Mouse (Mus musculus) gastrocnemius, postnatal 4 days (tissue): ENCODE data around the gene Hagh. TPM values are rescaled to one million over a fixed set of nuclear protein-coding genes. Genes with fewer than 3 reads are reported as not detected.

ENCODE experiments used
- DNase-seq, 2 experiments: peaks; one replicate each; pipeline ENCODE4 v3.0.0; 2021 to 2022; ENCODE audit warnings: low spot score in 2 of 2, mixed read lengths in 2 of 2
- long read RNA-seq, 2 experiments: library from polyadenylated mRNA; stranded (forward); transcript quantifications; one replicate each; pipeline ENCODE4 v2.0.0; 2021
- total RNA-seq, 2 experiments: library from RNA; stranded (reverse); gene quantifications; 2 replicates each; pipeline ENCODE4 v1.2.3; 2021

Hagh gene
- total RNA-seq: 10 to 100 TPM; 65.5 to 68.8 TPM
- long read RNA-seq, experiment 1, transcript Hagh-202 (9 exons, 1,191 nt): major isoform, 69 of 80 reads
- long read RNA-seq, experiment 1, partial matches to known transcripts: 1 of 80 reads
- long read RNA-seq, experiment 1, other reads (novel, unspliced or antisense): 9 of 80 reads
- long read RNA-seq, experiment 2, transcript Hagh-202 (9 exons, 1,191 nt): major isoform, 68 of 80 reads
- long read RNA-seq, experiment 2, partial matches to known transcripts: 0 of 80 reads
- long read RNA-seq, experiment 2, other reads (novel, unspliced or antisense): 12 of 80 reads

DNA sequence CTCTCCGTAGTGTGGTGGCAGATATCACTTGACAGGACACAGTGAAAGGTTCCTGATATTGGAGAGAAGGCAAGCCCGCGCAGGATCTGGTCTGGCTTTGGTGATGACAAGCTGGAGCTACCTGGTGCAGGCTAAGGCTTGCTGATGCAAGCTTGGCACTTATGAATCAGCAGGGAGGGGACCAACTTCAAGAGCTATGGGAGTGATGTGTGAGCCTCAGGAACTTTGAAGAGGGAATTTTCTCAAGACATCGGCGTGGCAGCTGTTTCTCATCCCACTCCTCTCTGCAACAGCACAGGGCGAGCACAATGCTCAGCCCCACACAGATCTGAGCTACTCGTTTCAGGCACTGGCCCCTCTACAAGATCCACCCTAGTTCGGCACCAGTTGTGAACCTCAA lies at the start of gene Hagh:
TSS of gene Hagh (plus strand) at position 302 of the 400 bp plus-strand sequence.
- no peak for DNase-seq

DNA sequence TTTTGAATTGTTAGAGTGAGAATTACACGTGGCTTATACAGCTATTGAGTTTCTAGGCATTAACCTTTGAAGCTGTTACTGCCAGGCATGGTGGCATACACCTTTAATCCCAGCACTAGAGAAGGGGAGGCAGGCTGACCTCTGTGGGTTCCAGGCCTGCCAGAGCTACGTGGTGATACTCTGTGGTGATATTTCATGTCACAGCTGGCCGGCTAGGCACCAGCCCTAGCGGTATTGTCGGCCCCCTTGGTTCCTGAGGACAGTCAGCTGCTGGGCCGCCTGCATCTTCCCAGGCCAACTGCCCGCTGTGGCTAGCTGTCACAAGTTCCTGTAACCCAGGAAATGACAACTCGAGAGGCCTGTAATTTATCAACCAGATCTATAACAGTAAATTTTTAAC lies 47.8 kb upstream of the Hagh start:
- no peak for DNase-seq

DNA sequence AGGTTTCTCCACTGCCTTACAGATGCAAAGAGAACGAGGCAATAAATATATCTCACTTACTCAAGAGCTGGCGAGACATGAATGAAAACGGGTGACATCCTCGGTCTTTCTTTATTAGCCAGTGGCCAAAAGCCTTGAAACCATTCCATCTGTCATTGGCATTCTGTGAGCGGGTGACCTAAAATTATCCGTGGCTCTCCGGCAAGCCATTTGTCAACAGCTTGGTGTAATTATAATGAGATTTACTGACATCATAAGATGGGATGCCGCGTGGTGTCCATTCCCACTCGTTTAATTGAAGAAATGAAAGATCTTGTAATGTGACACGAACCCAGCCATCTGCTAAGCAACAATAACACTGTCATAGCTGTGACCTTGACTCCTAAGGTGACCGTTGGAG lies 45.2 kb upstream of the Hagh start:
- no peak for DNase-seq

DNA sequence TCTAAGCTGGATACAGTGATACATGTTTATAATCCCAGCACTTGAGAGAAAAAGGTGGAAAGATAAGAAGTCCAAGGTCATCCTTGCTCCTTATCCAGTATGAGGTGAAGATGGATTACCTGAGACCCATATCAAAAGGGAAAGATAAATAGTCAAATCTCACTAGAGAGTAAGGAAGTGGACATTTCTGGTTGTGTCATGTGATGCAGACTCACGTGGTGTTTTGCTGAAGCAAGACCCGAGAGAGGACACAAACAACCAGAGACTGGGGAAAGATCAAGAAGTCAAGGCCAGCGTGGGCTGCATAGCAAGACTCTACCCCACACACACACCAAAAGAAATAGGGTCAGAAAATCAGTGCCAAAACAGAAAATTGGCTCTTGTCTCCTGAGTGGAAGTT lies 43.0 kb upstream of the Hagh start:
- no peak for DNase-seq

DNA sequence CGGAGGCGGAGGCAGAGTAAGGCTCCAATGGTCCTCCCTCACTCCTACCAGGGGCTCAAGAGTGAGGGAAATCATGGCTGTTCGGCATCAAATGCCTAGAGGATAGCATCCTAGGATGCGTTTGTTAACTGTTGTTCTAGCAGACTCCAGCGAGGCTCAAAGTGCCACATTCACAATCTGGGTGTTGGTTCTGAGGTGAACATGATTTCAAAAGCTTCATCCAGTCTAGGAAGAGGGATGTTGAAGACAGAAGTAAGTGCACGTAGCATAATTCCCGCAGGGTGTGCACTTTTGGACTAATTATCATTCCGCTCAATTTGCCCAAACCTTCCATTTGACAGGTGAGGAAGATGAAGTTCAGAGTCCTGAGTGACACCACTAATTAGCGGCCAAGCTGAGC lies 41.7 kb upstream of the Hagh start:
- no peak for DNase-seq

DNA sequence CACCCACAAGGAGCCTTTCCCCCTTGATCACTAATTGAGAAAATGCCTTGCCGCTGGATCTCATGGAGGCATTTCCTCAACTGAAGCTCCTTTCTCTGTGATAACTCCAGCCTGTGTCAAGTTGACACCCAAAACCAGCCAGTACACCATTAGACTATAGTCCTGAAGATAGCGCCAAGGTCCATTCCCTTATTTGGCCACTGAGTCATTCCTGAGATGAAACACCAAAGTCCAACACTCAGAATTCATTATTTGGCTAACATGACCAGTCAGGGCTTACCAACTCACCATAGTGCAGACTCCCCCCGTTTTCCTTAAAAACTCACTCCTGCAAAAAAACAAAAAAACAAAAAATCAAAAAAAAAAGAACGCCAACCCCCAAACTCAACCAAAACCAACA lies 40.5 kb upstream of the Hagh start:
- DNase-seq: no peak

DNA sequence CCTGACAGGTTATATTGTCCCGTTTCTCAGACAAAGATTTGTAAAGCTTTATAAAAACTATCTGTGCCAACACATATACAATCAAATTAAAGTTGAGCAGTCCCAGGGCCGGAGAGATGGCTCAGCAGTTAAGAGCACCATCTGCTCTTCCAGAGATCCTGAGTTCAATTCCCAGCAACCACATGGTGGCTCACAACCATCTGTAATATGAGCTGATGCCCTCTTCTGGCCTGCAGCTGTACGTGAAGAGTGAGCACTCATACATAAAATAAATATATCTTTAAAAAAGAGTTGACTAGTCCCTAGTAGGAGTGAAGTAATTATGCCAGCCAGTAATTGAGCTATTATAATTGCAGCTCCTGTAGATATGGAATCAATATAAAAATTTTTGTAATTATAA lies 39.4 kb upstream of the Hagh start:
- no peak for DNase-seq

DNA sequence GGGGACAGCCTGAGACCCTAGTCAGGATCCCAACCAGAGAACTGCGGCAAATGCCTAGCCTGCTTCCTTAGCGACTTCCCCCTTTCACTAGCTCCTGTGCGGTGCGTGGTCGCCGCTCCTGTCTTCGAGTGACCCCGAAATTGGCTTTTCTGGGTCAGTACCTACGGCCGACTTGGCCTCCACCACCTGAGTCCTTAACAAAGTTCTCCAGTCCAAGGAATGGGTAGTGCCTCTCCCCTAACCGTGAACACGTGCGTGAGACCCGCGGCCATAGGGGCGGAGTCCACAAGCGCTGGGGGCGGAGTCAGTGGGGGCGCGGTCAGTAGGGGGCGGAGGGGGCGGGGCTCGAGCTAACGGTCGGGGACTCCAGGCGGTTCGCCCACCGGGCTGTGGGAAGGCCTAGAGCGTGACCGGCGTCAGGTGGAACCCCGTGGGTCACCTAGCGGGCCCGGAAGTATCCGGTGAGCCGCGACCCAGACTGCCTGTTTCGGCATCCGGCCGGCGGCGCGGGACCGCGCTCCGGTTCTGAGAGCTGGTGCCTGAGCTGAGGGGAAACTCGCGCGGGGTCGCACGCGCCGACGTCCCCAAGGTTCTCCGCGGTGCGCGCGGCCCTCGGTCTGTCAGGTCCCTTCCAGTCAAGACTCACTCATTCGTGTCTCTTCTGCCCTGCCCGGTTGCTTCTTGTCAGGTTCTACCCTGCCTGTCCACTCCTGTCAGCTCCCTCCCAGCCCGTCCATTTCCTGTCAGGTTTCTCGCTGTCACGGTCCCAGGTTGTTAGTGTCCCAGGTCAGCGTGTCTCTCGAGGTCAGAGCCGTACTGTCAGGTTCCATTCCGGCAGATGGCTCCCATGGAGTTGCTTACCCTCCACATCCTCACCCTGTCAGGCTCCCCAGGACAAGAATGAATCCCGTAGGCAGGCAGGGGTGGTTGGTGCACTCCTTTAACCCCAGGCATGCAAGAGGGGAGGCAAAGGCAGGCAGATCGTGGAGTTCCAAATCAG lies 35.7 kb upstream of the Hagh start, which contains the start of gene Meiob:
TSS of gene Meiob (plus strand) at position 338 of the 1,000 bp plus-strand sequence.
- peak; percentile 36 to 56 for DNase-seq

DNA sequence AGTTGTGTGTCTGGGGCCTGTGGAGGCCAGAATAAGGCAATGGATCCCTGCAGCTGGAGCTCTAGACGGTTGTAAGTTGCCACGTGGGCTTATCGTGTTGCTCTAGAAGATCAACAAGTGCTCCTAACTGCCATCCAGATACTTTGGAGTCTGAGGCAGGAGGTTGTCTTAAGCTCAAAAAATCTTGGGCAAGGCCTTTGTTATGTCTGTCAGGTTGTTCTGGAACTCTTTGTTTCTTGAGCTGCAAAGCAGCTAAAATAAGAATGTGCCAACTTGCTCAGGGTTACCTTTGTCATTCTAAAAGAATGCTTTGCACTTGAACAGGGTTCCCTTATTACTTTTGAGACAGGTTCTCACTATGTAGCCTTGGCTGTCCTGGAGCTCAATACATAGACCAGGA lies 28.7 kb upstream of the Hagh start:
- DNase-seq: no peak

DNA sequence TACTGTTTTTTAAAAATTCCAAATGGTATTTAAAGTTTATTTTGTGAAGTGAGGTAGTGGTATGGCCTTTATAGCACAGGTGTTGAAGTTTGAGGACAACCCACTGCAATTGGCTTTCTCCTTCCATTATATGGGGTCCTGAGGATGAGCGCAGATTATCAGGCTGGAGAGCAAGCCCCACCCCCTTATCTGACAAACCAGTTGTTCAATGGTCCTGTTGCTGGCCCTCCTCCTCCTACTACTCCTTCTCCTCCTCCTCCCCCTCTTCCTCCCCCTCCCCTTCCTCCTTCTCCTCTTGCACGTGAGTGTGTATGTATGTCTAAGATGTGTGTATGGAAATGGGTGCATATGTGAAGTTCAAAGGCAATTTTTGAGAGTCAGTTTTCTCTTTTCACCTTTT lies 27.7 kb upstream of the Hagh start:
- no peak for DNase-seq

DNA sequence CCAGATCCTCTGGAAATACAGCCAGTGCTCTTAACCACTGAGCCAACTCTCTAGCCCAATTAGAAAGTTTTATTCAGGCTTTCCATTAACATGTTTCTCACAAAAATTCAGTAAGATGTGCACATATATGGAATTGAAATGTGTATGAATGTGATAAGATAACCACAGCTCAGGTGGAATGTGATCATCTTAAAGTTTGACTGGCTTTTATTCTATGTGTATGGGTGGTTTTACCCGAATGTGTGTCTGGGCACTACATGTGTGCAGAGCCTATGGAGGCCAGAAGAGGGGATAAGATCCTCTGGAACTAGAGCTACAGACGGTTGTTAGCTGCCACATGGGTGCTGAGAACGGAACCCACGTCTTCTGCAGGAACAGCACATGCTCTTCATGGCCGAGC lies 24.7 kb upstream of the Hagh start:
- DNase-seq: no peak

DNA sequence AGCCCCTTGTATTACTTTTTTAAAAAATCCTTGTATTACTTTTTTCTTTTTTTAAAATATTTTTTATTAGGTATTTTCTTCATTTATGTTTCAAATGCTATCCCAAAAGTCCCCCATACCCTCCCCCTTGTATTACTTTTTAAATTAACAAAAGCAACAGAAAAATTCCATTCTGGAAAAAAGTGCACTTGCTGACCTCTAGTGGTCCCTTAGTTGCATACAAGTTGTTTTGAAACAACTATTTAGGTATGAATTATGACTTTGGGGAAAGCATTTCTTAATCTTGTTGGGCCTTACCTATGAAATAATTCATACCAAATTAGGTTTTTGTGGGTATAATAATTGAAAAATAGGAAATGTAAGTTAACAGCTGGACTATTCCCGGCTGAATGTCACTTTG lies 22.4 kb upstream of the Hagh start:
- DNase-seq: no peak

DNA sequence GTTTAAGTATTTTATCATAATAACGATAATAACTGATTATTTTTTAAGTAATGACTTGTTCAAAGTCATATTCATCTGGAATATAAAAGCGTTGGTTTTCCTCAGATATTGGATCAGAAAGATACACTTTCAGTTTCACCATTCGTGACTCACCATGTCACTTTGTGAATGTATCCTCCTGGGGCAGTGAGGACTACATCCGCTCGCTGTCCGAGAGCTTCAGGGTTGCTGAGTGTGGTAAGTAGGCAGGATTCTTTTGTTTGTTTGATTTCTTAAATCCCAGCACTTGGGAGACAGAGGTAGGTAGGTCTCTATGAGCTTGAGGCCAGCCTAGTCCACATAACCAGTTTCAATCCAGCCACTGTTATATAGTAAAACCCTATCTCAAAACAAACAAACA lies 21.8 kb upstream of the Hagh start:
- DNase-seq: no peak

DNA sequence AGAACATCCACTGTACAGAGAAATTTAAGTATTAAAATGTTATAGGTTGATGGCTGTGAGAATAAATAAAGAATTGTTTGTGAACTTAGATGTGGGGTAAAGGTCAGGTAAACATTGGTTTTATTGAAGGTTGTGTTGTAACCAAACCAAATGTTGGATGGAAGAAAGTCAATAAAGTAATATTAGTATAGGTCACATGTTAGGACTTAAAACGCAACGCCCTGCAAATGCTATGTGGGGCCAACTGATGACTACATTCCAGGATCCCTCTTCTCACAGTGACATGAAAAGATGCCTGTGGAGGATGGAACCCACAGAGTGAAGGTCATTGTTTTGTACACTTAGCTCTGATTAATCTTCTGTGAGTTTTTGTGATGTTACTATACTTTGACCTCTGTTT lies 20.5 kb upstream of the Hagh start:
- no peak for DNase-seq

DNA sequence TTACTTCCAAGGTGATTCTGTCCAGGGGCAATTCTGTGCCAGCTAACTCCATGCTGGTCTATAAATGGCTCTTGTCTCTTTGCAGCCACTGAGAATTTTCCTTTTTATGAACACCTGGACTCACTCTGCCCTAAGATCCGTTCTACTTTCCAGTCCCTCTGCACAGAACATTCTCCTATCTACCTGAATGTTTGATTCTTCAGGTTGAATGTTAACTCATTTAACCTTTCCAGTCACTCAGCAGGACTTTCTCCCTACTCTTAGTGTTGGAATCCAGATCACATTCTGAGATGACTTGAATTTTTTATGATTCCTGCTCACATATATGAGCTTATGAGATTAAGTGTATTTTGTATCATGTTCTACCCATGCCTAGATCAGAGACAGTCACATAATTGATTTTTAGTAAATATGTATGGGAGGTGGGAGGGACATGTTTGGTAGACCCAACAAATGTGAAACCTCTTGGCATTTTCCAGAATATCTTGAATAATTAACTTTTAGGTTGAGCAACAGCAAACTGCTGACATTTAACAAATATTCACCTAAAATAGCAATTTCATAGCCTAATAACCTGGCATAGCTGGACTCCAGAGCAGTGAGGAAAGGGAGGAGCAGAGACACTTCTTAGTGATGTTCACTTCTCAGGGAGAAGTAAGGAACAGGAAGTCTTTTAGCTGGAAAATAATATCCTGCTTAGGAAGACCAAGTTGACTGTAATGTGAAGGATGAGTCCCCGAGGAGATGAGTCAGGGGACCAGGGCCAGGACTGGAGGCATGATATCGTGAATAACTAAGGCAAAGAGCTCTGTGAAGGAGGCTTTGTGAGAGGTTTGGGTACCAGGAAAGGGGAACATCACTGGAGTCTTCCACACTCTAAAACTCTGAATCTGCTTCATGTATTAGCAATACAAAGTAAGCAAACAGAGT lies 18.3 kb upstream of the Hagh start:
- DNase-seq: no peak

DNA sequence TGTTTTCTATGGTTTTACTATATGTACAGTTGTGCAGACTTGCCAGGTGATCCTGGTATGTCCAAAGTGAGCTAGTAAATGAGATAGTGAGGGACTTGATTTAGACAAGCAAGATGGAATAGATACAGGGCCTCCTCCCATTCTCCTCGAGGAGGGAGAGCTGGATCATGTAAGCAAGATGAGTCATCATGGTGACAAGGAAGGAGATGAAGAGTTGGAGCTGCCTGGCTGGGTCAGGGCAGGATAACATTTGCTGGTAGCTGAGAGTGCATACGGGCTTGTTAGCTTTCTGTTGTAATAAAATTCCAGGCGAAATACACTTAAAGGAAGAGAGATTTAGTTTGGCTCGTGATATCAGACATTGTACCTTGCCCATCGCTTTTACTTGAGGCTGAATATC lies 398 bp downstream of the Hagh start:
- DNase-seq: no peak

DNA sequence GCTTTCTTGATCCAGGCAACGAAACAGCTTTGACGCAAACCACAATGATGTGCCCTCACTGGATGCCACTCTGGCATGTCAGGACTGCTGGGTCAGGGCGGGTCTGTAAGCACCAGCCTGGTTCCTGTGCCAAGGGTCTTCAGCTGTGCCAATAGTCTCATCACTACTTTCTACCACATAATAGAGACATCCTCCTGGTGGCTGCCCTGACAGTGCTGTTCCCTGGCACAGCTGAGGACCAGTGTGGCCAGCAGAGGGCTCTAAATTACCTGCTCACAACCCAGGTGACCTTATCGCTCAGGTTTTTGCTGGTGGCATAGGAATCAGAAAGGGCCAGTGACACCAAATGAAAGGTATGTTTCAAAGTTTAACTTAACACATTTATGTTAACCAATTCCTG lies 1.2 kb downstream of the Hagh start:
- no peak for DNase-seq

DNA sequence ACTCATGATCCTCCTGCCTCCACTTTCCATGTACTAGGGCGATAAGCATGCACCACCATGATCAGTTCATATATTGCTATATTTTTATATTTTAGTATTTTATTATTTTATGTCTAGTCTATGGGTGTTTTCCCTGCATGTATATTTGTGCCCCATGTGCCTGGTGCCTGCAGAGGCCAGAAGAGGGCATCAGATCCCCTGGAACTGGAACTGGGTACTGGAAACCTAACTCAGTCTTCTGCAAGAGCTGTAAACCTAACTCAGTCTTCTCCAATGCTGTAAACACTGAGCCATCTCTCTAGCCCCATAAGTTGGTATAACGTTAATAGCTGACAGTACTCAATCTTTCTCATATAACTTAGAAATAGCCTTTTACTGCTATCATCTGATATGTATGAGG lies 2.7 kb downstream of the Hagh start:
- no peak for DNase-seq

DNA sequence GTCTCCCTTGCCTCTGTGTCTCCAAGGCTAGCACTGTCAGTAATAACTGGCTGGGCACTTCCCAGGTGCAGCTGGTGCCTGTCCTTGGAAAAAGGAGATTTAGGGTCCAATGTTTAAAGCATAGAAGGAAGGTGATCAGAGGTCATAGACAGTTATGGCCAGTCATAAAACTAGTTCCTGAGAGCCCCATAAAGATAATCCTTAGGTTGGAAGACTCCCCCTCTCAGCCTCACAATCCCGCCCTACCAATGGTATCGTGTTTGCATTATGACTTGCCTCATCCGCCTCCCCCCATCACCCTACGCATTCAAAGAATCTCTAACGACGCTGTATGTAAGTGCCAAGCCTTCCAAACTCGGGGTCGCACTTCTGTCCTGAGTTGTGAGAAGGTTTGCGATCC lies 4.6 kb downstream of the Hagh start:
- DNase-seq: no peak

DNA sequence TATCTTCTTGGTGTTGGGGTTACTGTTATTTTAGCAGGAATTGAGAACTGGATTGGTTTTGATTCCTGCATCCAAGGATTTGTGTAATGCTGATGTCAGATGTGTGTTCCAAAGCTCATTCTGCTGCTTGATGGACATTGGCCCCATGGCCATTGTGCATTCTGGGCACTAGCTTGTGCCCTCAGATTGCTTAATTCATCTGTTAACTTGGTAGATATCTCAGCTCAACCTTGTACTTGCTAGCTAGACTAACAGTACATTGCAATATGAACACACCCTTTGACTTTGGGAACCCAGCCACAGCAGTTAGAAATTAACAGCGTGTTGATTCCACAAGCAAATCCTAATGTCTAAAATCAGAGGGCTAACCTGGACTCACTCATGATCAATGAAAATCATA lies 7.4 kb downstream of the Hagh start:
- DNase-seq: no peak

DNA sequence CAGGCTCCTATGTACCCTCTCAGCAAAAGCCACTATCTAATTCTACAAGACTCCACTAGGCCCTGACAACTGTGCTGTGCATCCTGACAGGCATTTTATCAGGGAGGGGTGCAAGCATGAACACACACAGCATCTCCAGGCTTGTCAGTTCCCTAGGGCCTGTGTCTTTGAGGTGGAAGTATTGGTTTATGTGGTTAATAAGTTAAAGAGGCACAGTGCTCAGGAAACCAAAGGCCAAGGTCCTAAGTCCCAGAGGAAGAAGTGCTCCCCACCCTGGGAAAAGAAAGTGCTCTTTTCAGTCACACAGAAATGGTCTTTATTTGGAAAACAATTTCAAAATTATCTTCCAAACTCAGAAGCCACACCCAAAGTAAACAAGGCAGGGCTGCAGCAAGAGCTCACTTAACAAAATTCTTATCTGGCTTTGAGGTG lies 8.7 kb downstream of the Hagh start:
- DNase-seq: no peak
